Mouse (Mus musculus) embryonic facial prominence, embryonic 11.5 days (tissue): ENCODE measurements around the gene Tsc22d1. TPM values are rescaled to one million over a fixed set of nuclear protein-coding genes. Genes with fewer than 3 reads are reported as not detected.

Experiments
- ATAC-seq: fragments of 200-750 bp; cut with Nextera tagmentation; replicated peaks from 2 replicates; pipeline ENCODE4 v1.8.0; 2017; ENCODE audit warnings: low read depth; ENCODE audit not compliant: insufficient number of reproducible peaks, low FRiP score, low TSS enrichment
- DNase-seq: peaks from one replicate; pipeline ENCODE4 v3.0.0-alpha.2; 2015; ENCODE audit warnings: low spot score
- H3K27ac ChIP-seq: fragments of 300-500 bp; sonication (generic); replicated peaks from 2 replicates; pipeline ENCODE4 v1.5.1; 2014; ENCODE audit warnings: mild to moderate bottlenecking, low read depth, low read length, control low read depth
- H3K27me3 ChIP-seq: fragments of 300-500 bp; sonication (generic); 2 replicates; pipeline ENCODE4 v1.6.1; 2014; ENCODE audit warnings: mild to moderate bottlenecking, low read length, moderate library complexity, mixed read lengths; ENCODE audit not compliant: control insufficient read depth, insufficient read depth
- H3K36me3 ChIP-seq: fragments of 300-500 bp; sonication (generic); replicated peaks from 2 replicates; pipeline ENCODE4 v1.6.1; 2014; ENCODE audit warnings: low read depth, mild to moderate bottlenecking, low read length, moderate library complexity, mixed read lengths; ENCODE audit not compliant: control insufficient read depth, insufficient read depth
- H3K4me1 ChIP-seq: fragments of 300-500 bp; sonication (generic); 2 replicates; pipeline ENCODE4 v1.6.1; 2014; ENCODE audit warnings: low read length, mixed read lengths; ENCODE audit not compliant: control insufficient read depth, insufficient read depth
- H3K4me2 ChIP-seq: fragments of 300-500 bp; sonication (generic); 2 replicates; pipeline ENCODE4 v1.6.1; 2014; ENCODE audit warnings: low read depth, mild to moderate bottlenecking, control low read depth, low read length, moderate library complexity
- H3K4me3 ChIP-seq: fragments of 300-500 bp; sonication (generic); 2 replicates; pipeline ENCODE4 v1.5.1; 2014; ENCODE audit warnings: low read depth, low read length, control low read depth
- H3K9ac ChIP-seq: fragments of 300-500 bp; sonication (generic); replicated peaks from 2 replicates; pipeline ENCODE4 v1.6.1; 2014; ENCODE audit warnings: mild to moderate bottlenecking, control low read depth, low read length
- H3K9me3 ChIP-seq: fragments of 300-500 bp; sonication (generic); replicated peaks from 2 replicates; pipeline ENCODE4 v1.6.1; 2016; ENCODE audit warnings: mild to moderate bottlenecking, low read length, inconsistent platforms, mixed read lengths; ENCODE audit not compliant: control insufficient read depth
- WGBS: fragments of 180-500 bp; shearing (Covaris S2); extraction: QIAGEN DNeasy Blood & Tissue Kit; methylation state at CpG from one replicate; pipeline ENCODE4 v1.1.7; 2014; 5-methylcytosine and 5-hydroxymethylcytosine counted together
- polyA plus RNA-seq: library from polyadenylated mRNA; unstranded; fragments of >200 nt; fragmentation: Nextera tagmentation; extraction: Ambion mirVana; gene quantifications from 2 replicates; pipeline ENCODE4 v1.2.1, GENCODE M21; 2014

Gene Tsc22d1
- polyA plus RNA-seq, 1 experiment from 2014 or later, result 559 TPM

DNA sequence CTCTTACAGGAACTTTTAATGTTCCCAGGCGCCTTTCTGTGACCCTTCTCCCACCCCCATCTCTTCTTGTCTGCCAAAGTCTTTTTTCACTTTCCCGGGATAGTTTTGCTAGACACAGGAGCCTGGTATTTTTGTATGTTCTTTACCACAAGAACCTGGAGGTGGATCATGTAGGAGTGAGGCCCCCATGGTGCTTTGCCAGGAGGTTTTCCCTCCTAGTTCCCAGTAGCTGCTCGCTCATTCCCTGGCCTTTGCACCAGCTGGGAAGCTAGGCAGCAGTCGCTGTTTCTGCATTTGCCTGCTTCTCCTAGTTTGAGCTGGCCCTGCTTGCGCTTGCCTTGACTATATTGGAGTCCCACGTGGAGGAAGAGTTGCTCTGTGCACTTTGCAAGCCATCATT, 36.2 kb downstream of the Tsc22d1 start:
- 78% methylated on average over 6 of the region's 6 CpGs for WGBS
- no peaks in the 10 kb centered on the region for H3K4me1 ChIP-seq
- no peaks in the 10 kb centered on the region for H3K9me3 ChIP-seq
- no peaks in the 10 kb centered on the region for H3K36me3 ChIP-seq
- ATAC-seq, result no peak
- no peak overlapping the region for H3K9ac ChIP-seq
- no peaks in the 10 kb centered on the region for H3K27me3 ChIP-seq
- no peak overlapping the region for H3K4me3 ChIP-seq
- no peak overlapping the region for H3K4me2 ChIP-seq
- DNase-seq, result no peak
- no peak overlapping the region for H3K27ac ChIP-seq

GRCm38 (mm10) chr14:76452751-76453360, 38.1 kb downstream of the Tsc22d1 start:
- no peaks in the 10 kb centered on the region for H3K4me1 ChIP-seq
- ATAC-seq, result no peak
- H3K9ac ChIP-seq, result no peak overlapping the region
- no peaks in the 10 kb centered on the region for H3K27me3 ChIP-seq
- H3K27ac ChIP-seq, result no peak overlapping the region
- DNase-seq, result no peak
- H3K4me2 ChIP-seq, result no peak overlapping the region
- H3K9me3 ChIP-seq, result no peaks in the 10 kb centered on the region
- WGBS, result 87% methylated on average over 17 of the region's 17 CpGs
- no peaks in the 10 kb centered on the region for H3K36me3 ChIP-seq
- no peak overlapping the region for H3K4me3 ChIP-seq

- Histone ChIP-seq H3K9ac (no peak overlapping the region), H3K4me3 (no peak overlapping the region), H3K9me3 (no peaks in the 10 kb centered on the region), H3K4me2 (no peak overlapping the region), H3K36me3 (no peaks in the 10 kb centered on the region), H3K4me1 (no peaks in the 10 kb centered on the region), H3K27ac (no peak overlapping the region), H3K27me3 (no peaks in the 10 kb centered on the region)
- ATAC-seq (no peak), DNase-seq (no peak)
- 69% methylated on average over 5 of the region's 5 CpGs for WGBS
Measured at GRCm38 (mm10) chr14:76454673-76455072, 39.9 kb downstream of the Tsc22d1 start.

GRCm38 (mm10) chr14:76455159-76455558, 40.4 kb downstream of the Tsc22d1 start:
- 89% methylated on average over 7 of the region's 7 CpGs for WGBS
- H3K27ac ChIP-seq, result no peak overlapping the region

GRCm38 (mm10) chr14:76457696-76458095, 42.9 kb downstream of the Tsc22d1 start:
- H3K4me3 ChIP-seq, result no peak overlapping the region
- no peaks in the 10 kb centered on the region for H3K9me3 ChIP-seq
- no peak overlapping the region for H3K4me2 ChIP-seq
- no peak overlapping the region for H3K27ac ChIP-seq
- H3K4me1 ChIP-seq, result no peaks in the 10 kb centered on the region
- no peak overlapping the region for H3K9ac ChIP-seq
- WGBS, result 88% methylated on average over 3 of the region's 3 CpGs
- H3K27me3 ChIP-seq, result no peaks in the 10 kb centered on the region
- ATAC-seq, result no peak
- H3K36me3 ChIP-seq, result no peaks in the 10 kb centered on the region; the same call in 1 of the 2 replicates
- no peak for DNase-seq

More at GRCm38 (mm10) chr14:76455159-76455558, 40.4 kb downstream of the Tsc22d1 start:
- H3K4me3 ChIP-seq, result no peak overlapping the region
- no peak overlapping the region for H3K9ac ChIP-seq
- no peaks in the 10 kb centered on the region for H3K9me3 ChIP-seq
- H3K4me2 ChIP-seq, result no peak overlapping the region
- no peak for DNase-seq
- no peaks in the 10 kb centered on the region for H3K4me1 ChIP-seq
- ATAC-seq, result no peak
- H3K36me3 ChIP-seq, result no peaks in the 10 kb centered on the region
- no peaks in the 10 kb centered on the region for H3K27me3 ChIP-seq

DNA sequence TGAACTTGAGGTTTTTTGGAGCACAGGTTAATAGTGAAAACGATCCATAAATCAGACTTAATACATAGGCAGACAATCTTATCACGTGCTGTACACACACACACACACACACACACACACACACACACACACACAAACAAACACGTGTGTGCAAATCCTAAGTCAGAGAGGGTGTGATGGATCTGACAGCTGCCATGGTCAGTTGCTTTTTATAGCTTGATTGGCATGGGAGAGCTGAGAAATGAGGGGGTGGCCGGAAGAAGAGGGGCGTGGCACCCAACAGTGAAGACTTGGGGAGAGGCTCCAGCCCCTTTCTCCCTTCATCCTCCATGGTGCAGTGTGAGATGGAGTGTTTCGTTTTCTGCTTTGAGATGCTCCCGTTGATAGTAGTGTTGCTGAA, 45.4 kb downstream of the Tsc22d1 start:
- Histone ChIP-seq H3K36me3 (no peaks in the 10 kb centered on the region; the same call in 1 of the 2 replicates), H3K27ac (no peak overlapping the region), H3K9me3 (no peaks in the 10 kb centered on the region), H3K4me2 (no peak overlapping the region), H3K4me3 (no peak overlapping the region), H3K9ac (no peak overlapping the region), H3K4me1 (no peaks in the 10 kb centered on the region), H3K27me3 (no peaks in the 10 kb centered on the region)
- DNase-seq (no peak), ATAC-seq (no peak)
- WGBS, result 85% methylated on average over 7 of the region's 7 CpGs

DNA sequence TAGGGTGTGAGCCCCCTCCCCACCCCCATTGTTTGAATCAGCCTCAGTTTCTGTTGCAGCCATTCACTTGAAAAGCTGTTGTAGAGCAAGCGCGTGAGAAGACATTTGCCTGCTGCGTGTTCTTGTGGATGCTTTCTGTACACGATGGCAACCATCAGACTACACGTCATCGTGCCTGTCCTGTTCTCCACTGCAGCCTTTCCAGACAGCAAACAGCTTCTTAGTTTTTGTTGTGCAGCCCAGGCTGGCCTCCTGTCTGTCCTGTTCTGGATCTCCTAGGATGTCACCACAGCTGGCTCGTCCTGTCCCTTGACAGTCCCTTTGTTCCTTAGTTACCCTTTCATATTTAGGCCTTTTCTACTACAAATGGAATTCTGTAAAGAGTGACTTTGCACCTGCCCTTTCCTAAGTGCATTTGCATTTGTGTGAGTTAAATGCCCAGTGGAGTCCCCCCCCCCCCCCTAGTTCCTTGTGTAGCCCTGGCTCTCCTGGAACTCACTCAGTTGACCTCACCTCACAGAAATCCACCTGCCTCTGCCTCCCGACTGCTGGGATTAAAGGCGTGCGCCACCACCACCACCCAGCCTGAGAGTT, 46.5 kb downstream of the Tsc22d1 start:
- Histone ChIP-seq H3K9ac (no peak overlapping the region), H3K27ac (no peak overlapping the region), H3K36me3 (no peaks in the 10 kb centered on the region; the same call in 1 of the 2 replicates), H3K4me2 (no peak overlapping the region), H3K4me1 (no peaks in the 10 kb centered on the region), H3K9me3 (no peaks in the 10 kb centered on the region), H3K4me3 (no peak overlapping the region), H3K27me3 (no peaks in the 10 kb centered on the region)
- 89% methylated on average over 10 of the region's 10 CpGs for WGBS
- DNase-seq (no peak), ATAC-seq (no peak)

DNA sequence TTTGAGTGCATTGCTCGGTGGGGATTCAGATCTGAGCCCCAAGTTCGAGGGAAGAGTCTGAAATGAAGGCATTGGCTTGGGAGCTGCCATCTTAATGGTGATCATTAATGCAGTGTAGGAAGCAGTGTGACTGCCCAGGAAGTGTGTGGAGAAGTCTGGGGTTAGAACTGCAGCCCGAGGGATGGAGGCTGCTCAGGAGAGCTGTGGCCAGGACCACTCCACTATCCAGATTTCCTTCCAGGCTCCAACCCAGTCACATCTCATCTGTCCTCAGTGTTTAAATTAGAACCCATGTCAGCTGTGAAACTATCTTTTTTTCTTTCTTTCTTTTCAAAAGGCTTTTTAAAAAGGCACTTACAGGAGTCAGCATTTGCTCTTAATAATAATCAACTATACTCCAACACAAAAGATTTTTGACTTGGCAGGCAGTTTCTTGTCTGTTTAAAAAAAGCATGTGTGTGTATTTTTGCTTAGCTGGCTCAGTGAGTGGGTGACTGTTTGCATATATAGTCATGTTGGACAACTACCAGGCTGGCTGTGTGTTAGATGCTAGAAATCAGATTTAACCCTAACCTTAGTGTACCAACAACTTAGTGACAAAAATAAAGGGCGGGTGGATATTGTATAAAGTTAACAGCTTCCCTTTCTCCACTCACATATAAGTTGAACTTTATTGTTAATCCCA, 48.8 kb downstream of the Tsc22d1 start:
- Histone ChIP-seq H3K4me1 (0 out of 2 replicates have a peak, but pooled peaks cover 3% of the 10 kb centered on the region), H3K36me3 (no peaks in the 10 kb centered on the region; the same call in 1 of the 2 replicates), H3K4me3 (no peak overlapping the region), H3K4me2 (no peak overlapping the region), H3K27me3 (no peaks in the 10 kb centered on the region), H3K9me3 (no peaks in the 10 kb centered on the region), H3K27ac (no peak overlapping the region), H3K9ac (no peak overlapping the region)
- 82% methylated on average over 4 of the region's 4 CpGs for WGBS
- ATAC-seq, result no peak
- no peak for DNase-seq
